Mouse (Mus musculus) liver, embryonic 14.5 days (tissue): ENCODE measurements around the gene Grk2. TPM values are rescaled to one million over a fixed set of nuclear protein-coding genes. Genes with fewer than 3 reads are reported as not detected.

Experiments used
- ATAC-seq: fragments of 200-750 bp; cut with Nextera tagmentation; 2 replicates; pipeline ENCODE4 v1.8.0; 2017; ENCODE audit warnings: moderate number of reproducible peaks, mild to moderate bottlenecking, moderate library complexity; ENCODE audit not compliant: insufficient read depth
- DNase-seq, 3 experiments: peaks; one replicate each; pipeline ENCODE4 v3.0.0-alpha.2; 2012 to 2013; ENCODE audit warnings: low read depth in 3 of 3, low spot score in 3 of 3
- H3K27ac ChIP-seq: fragments of 300-500 bp; sonication (generic); 2 replicates; pipeline ENCODE4 v1.5.1; 2014; ENCODE audit warnings: moderate library complexity, mild to moderate bottlenecking, control low read depth, inconsistent platforms
- H3K27me3 ChIP-seq: fragments of 300-500 bp; sonication (generic); 2 replicates; pipeline ENCODE4 v1.6.1; 2014; ENCODE audit warnings: mild to moderate bottlenecking, low read length, moderate library complexity; ENCODE audit not compliant: control insufficient read depth, insufficient read depth
- H3K36me3 ChIP-seq: fragments of 300-500 bp; sonication (generic); replicated peaks from 2 replicates; pipeline ENCODE4 v1.6.1; 2014; ENCODE audit warnings: low read depth; ENCODE audit not compliant: control insufficient read depth, insufficient read depth
- H3K4me1 ChIP-seq, 2 experiments: fragments of 200-500 bp in 1 of 2; fragments of 300-500 bp in 1 of 2; sonication (generic) in 1 of 2; replicated peaks; 2 replicates each; pipeline ENCODE4 v1.6.1; 2012 to 2014; ENCODE audit warnings: antibody characterized with exemption in 1 of 2, inconsistent platforms in 1 of 2, low read length in 1 of 2; ENCODE audit not compliant: control insufficient read depth in 2 of 2, insufficient read depth in 2 of 2
- H3K4me2 ChIP-seq: fragments of 300-500 bp; sonication (generic); 2 replicates; pipeline ENCODE4 v1.6.1; 2014; ENCODE audit warnings: low read depth, mild to moderate bottlenecking, control low read depth, moderate library complexity
- H3K4me3 ChIP-seq, 2 experiments: fragments of 200-500 bp in 1 of 2; fragments of 300-500 bp in 1 of 2; sonication (generic) in 1 of 2; 2 replicates each; pipeline ENCODE4 v1.5.1; 2012 to 2014; ENCODE audit warnings: low read depth in 2 of 2, low read length in 2 of 2, mild to moderate bottlenecking in 2 of 2, control low read depth in 1 of 2, inconsistent platforms in 1 of 2, moderate library complexity in 1 of 2; ENCODE audit not compliant: insufficient read depth in 1 of 2
- H3K9ac ChIP-seq: fragments of 300-500 bp; sonication (generic); replicated peaks from 2 replicates; pipeline ENCODE4 v1.6.1; 2014; ENCODE audit warnings: mild to moderate bottlenecking, control low read depth, moderate library complexity
- H3K9me3 ChIP-seq: fragments of 300-500 bp; sonication (generic); 2 replicates; pipeline ENCODE4 v1.6.1; 2016; ENCODE audit warnings: low read length, mixed read lengths; ENCODE audit not compliant: control insufficient read depth
- CTCF ChIP-seq: IDR thresholded peaks from 2 replicates; pipeline ENCODE4 v1.5.1; 2016; ENCODE audit warnings: antibody characterized with exemption, low read depth, control low read depth
- EP300 ChIP-seq: IDR thresholded peaks from 2 replicates; pipeline ENCODE4 v1.6.1; 2016; ENCODE audit warnings: antibody characterized with exemption, low read depth
- WGBS: fragments of 180-500 bp; shearing (Covaris S2); extraction: QIAGEN DNeasy Blood & Tissue Kit; methylation state at CpG from one replicate; pipeline ENCODE4 v1.1.7; 2014; ENCODE audit not compliant: insufficient replicate concordance; 5-methylcytosine and 5-hydroxymethylcytosine counted together
- polyA plus RNA-seq, 2 experiments: library from polyadenylated mRNA; depleted of rRNA in 1 of 2; stranded (reverse) in 1 of 2; unstranded in 1 of 2; fragments of >200 nt; fragmentation: Nextera tagmentation in 1 of 2; extraction: Ambion mirVana in 1 of 2; gene quantifications; 2 replicates each; pipeline versions ENCODE4 v1.2.1 to v1.2.3; 2012 to 2014

The Grk2 gene
- polyA plus RNA-seq, 2 experiments, result 9.4 to 26.0 TPM

DNA sequence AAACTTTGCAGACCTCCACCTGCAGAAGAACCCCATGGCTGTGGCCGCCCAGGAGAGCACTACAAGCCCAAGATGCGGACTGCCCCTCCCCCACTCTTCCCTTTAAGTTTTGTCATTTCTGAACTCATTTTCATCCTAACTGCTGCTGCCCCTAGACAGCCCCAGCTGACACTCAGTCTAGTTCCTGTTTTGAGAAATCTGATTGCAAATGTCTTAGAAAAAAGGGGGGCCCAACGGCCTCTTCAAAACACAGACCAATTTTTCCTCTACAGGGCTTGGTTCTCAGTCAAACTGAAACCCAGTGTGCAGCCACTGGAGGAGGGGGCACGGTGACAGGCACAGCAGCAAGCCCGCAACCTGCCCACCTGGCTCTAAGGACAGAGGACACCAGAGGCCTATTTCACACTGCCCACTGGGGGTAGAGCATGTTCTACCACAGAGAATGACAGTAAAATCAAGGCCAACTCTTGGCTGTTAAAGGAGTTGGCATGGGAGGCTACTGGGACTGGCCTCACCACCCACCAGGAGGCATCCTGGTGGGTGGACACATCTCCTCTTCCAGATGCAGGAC lies 1.7 kb downstream of the Grk2 start:
- Histone ChIP-seq H3K4me2 (peak overlapping the region; percentile 89), H3K27me3 (no peaks in the 10 kb centered on the region), H3K9ac (peak overlapping the region; percentile 97; the same call in 1 of the 2 replicates), H3K36me3 (no peaks in the 10 kb centered on the region), H3K4me3 (peak overlapping the region; percentile 96), H3K27ac (peak overlapping the region; percentile 6; the same call in 1 of the 2 replicates), H3K4me1 (peaks cover 7 to 51% of the 10 kb centered on the region in 2 experiments; a peak in 3 of 4 replicates), H3K9me3 (no peaks in the 10 kb centered on the region)
- DNase-seq (no peak), ATAC-seq (no peak)
- TF ChIP-seq EP300 (no peak), CTCF (no peak)
- 25% methylated on average over 5 of the region's 5 CpGs for WGBS

DNA sequence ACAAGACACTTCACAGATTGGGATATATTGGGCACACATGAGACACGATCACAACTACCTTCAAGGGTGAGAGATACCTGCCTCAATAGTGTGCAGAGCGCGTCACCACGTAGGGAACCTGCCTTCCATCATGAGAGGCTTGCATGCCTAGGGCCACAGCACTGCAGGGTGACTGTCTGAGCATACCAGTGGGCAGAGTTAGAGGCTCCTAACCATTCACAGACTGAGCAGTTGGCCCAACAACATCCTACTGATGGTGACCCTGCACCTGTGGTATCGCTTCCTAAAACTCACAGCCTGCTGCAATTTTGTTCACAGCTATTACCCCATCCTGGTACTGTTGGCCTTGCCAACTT lies 2.4 kb downstream of the Grk2 start:
- Histone ChIP-seq H3K4me1 (peaks cover 7 to 56% of the 10 kb centered on the region in 2 experiments; a peak in 3 of 4 replicates), H3K27me3 (no peaks in the 10 kb centered on the region), H3K9me3 (no peaks in the 10 kb centered on the region), H3K27ac (no peak overlapping the region), H3K4me2 (peak overlapping the region; percentile 89), H3K9ac (no peak overlapping the region), H3K4me3 (peak overlapping the region in 1 of 2 experiments; percentile 2; a peak in 3 of 4 replicates), H3K36me3 (no peaks in the 10 kb centered on the region)
- DNase-seq, result no peak
- ATAC-seq, result no peak
- whole genome bisulfite sequencing, result 72% methylated on average over 5 of the region's 5 CpGs
- TF ChIP-seq CTCF (no peak), EP300 (no peak)

DNA sequence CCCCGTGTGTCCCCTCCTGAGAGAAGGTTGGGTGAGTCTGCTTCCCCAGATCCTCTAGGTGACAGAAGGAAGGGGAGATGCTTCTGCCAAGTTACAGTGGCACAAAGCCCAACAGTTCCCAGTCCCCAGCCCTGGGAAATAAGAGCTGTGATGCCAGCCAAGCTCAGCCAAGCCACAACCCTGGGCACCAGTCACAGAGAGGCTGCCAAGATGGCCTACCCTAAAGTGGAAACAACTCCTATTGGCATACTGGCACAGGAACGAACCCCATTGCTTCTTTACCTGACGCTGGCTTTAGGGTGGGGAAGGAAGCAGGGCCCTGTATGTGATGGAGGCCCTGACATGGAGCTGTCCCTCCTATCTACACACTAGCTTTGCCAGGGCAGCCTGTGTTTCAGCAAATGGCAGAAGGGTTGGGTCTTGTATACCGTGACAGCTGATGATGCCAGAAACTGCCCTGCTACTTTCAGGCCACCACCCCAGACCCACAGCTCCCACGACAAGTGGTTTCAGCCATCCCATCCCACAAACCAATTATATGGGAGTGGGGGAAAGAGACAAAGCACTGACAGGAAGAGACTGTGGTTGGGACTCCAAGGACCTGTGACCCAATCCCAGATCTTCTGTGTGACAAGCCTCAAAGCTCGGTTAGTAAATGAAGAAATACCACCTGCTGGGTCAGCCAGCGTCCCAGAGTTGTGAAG lies 2.9 kb downstream of the Grk2 start:
- H3K4me1 ChIP-seq, result peaks cover 7 to 56% of the 10 kb centered on the region in 2 experiments; a peak in 3 of 4 replicates

DNA sequence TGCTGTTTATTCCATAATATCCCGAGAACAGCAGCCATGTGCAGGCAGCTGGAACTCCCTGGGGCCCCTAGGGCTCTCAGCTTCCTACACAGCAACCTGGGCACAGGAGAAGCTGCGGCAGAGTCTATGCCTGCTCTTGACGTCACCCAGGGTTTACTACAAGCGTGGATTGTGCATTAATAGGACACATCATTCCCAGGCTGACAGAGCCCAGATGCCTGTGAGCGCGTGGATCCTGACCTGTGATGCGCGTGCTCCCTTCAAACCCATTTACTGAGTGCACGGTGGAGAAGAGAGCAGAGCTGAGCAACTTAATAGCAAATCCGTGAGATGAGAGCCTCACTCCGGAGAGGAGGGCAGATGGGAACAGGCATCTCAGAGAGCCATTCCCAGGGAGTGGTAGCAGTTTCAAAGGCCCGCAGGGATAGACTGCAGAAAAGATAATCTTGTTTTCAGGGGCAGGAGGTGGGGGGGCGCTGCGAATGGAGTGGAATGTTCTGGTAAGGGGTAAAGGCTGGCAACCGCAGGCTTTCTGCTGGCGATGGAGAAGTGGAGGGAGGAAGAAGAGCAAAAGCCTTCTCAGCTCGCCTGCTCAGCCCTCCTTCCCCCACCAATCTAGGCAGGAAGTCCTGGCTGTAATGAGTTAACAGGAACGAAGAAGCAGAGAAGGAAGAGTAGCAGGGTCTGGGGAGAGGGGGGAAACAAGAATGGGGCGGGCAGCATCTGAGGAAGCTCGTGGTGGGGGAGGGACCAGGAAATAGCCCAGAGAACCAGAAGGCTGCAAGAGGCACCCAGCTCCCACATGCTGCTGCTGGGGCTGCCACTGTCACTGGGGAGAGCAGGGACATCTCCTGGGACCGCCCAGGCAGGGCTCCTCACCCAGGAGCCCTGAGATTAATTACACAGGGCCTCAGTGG lies 4.0 kb downstream of the Grk2 start:
- ATAC-seq, result no peak
- Histone ChIP-seq H3K4me3 (no peak overlapping the region), H3K9ac (no peak overlapping the region), H3K9me3 (no peaks in the 10 kb centered on the region), H3K36me3 (no peaks in the 10 kb centered on the region), H3K27ac (no peak overlapping the region), H3K4me1 (peaks cover 7 to 62% of the 10 kb centered on the region in 2 experiments; a peak in 3 of 4 replicates), H3K4me2 (peak overlapping the region; percentile 89), H3K27me3 (no peaks in the 10 kb centered on the region)
- DNase-seq, result no peak
- TF ChIP-seq CTCF (no peak), EP300 (no peak)
- 28% methylated on average over 21 of the region's 21 CpGs for WGBS

More for the DNA sequence above, 2.9 kb downstream of the Grk2 start:
- H3K9ac ChIP-seq, result no peak overlapping the region
- no peak for DNase-seq
- H3K4me3 ChIP-seq, result peak overlapping the region in 1 of 2 experiments; percentile 2; a peak in 3 of 4 replicates
- no peak for ATAC-seq
- 29% methylated on average over 7 of the region's 7 CpGs for WGBS
- H3K9me3 ChIP-seq, result no peaks in the 10 kb centered on the region
- no peaks in the 10 kb centered on the region for H3K27me3 ChIP-seq
- H3K27ac ChIP-seq, result no peak overlapping the region; the same call in 1 of the 2 replicates
- no peak for TF ChIP-seq EP300
- H3K4me2 ChIP-seq, result peak overlapping the region; percentile 89
- H3K36me3 ChIP-seq, result no peaks in the 10 kb centered on the region
